Mouse (Mus musculus): ENCODE measurements around the gene Galnt15. TPM values are rescaled to one million over a fixed set of nuclear protein-coding genes. Genes with fewer than 3 reads are reported as not detected.
A peak's percentile ranks its signal among the peaks of the same experiment; 100 is the strongest.

Galnt15 gene
- polyA plus RNA-seq, 1 experiment, result not detected

GRCm38 (mm10) chr14:32073901-32074300 is 45.1 kb downstream of the Galnt15 start:
- Histone ChIP-seq H3K4me1 (ENCODE audit: control insufficient read depth, insufficient read depth, low read length) (no peaks in the 10 kb centered on the region), H3K4me3 (ENCODE audit: low read depth, low read length) (no peak overlapping the region), H3K36me3 (ENCODE audit: control insufficient read depth, insufficient read depth, low read length, poor library complexity, severe bottlenecking) (no peaks in the 10 kb centered on the region), H3K27me3 (ENCODE audit: control insufficient read depth, insufficient read depth, low read length, poor library complexity, severe bottlenecking) (no peaks in the 10 kb centered on the region), H3K9me3 (replicated peaks; ENCODE audit: control insufficient read depth, insufficient read depth, low read length, poor library complexity, severe bottlenecking) (no peaks in the 10 kb centered on the region), H3K27ac (ENCODE audit: insufficient read depth, low read length) (no peak overlapping the region), H3K9ac (ENCODE audit: low read depth, poor library complexity, severe bottlenecking) (no peak overlapping the region)
- TF ChIP-seq EP300 (IDR thresholded peaks at IDR 0.05; ENCODE audit: insufficient read depth, low read depth, low read length) (no peak), CTCF (IDR thresholded peaks at IDR 0.05; ENCODE audit: low read depth, low read length) (no peak), POLR2A (IDR thresholded peaks at IDR 0.05; ENCODE audit: insufficient read depth, low read length) (no peak)

- TF ChIP-seq POLR2A (IDR thresholded peaks at IDR 0.05; ENCODE audit: insufficient read depth, low read length) (no peak), CTCF (IDR thresholded peaks at IDR 0.05; ENCODE audit: low read depth, low read length) (peak; percentile 95), EP300 (IDR thresholded peaks at IDR 0.05; ENCODE audit: insufficient read depth, low read depth, low read length) (peak; percentile 92)
- Histone ChIP-seq H3K9me3 (replicated peaks; ENCODE audit: control insufficient read depth, insufficient read depth, low read length, poor library complexity, severe bottlenecking) (no peaks in the 10 kb centered on the region), H3K4me1 (ENCODE audit: control insufficient read depth, insufficient read depth, low read length) (no peaks in the 10 kb centered on the region), H3K9ac (ENCODE audit: low read depth, poor library complexity, severe bottlenecking) (no peak overlapping the region), H3K27ac (ENCODE audit: insufficient read depth, low read length) (peak overlapping the region; percentile 5; the same call in 1 of the 2 replicates), H3K27me3 (ENCODE audit: control insufficient read depth, insufficient read depth, low read length, poor library complexity, severe bottlenecking) (no peaks in the 10 kb centered on the region), H3K4me3 (ENCODE audit: low read depth, low read length) (no peak overlapping the region), H3K36me3 (ENCODE audit: control insufficient read depth, insufficient read depth, low read length, poor library complexity, severe bottlenecking) (peaks cover 6% of the 10 kb centered on the region)
Measured at GRCm38 (mm10) chr14:32076896-32077575, 48.2 kb downstream of the Galnt15 start.

- TF ChIP-seq POLR2A (IDR thresholded peaks at IDR 0.05; ENCODE audit: insufficient read depth, low read length), result no peak
- no peak for TF ChIP-seq CTCF (IDR thresholded peaks at IDR 0.05; ENCODE audit: low read depth, low read length)
- Histone ChIP-seq H3K4me1 (ENCODE audit: control insufficient read depth, insufficient read depth, low read length) (no peaks in the 10 kb centered on the region), H3K27ac (ENCODE audit: insufficient read depth, low read length) (no peak overlapping the region), H3K36me3 (ENCODE audit: control insufficient read depth, insufficient read depth, low read length, poor library complexity, severe bottlenecking) (peaks cover 17% of the 10 kb centered on the region), H3K4me3 (ENCODE audit: low read depth, low read length) (no peak overlapping the region), H3K9ac (ENCODE audit: low read depth, poor library complexity, severe bottlenecking) (no peak overlapping the region), H3K9me3 (replicated peaks; ENCODE audit: control insufficient read depth, insufficient read depth, low read length, poor library complexity, severe bottlenecking) (no peaks in the 10 kb centered on the region), H3K27me3 (ENCODE audit: control insufficient read depth, insufficient read depth, low read length, poor library complexity, severe bottlenecking) (no peaks in the 10 kb centered on the region)
Measured at GRCm38 (mm10) chr14:32081026-32081425, 52.2 kb downstream of the Galnt15 start.

- Histone ChIP-seq H3K27ac (ENCODE audit: insufficient read depth, low read length) (no peak overlapping the region), H3K36me3 (ENCODE audit: control insufficient read depth, insufficient read depth, low read length, poor library complexity, severe bottlenecking) (peaks cover 17% of the 10 kb centered on the region), H3K27me3 (ENCODE audit: control insufficient read depth, insufficient read depth, low read length, poor library complexity, severe bottlenecking) (no peaks in the 10 kb centered on the region), H3K9me3 (replicated peaks; ENCODE audit: control insufficient read depth, insufficient read depth, low read length, poor library complexity, severe bottlenecking) (no peaks in the 10 kb centered on the region), H3K4me3 (ENCODE audit: low read depth, low read length) (no peak overlapping the region), H3K9ac (ENCODE audit: low read depth, poor library complexity, severe bottlenecking) (no peak overlapping the region), H3K4me1 (ENCODE audit: control insufficient read depth, insufficient read depth, low read length) (no peaks in the 10 kb centered on the region)
- no peak for TF ChIP-seq POLR2A (IDR thresholded peaks at IDR 0.05; ENCODE audit: insufficient read depth, low read length)
- TF ChIP-seq CTCF (IDR thresholded peaks at IDR 0.05; ENCODE audit: low read depth, low read length), result no peak
- TF ChIP-seq EP300 (IDR thresholded peaks at IDR 0.05; ENCODE audit: insufficient read depth, low read depth, low read length), result no peak
Measured at GRCm38 (mm10) chr14:32082891-32083290, 54.1 kb downstream of the Galnt15 start.

GRCm38 (mm10) chr14:32083466-32083865 is 54.7 kb downstream of the Galnt15 start:
- Histone ChIP-seq H3K9ac (ENCODE audit: low read depth, poor library complexity, severe bottlenecking) (no peak overlapping the region), H3K4me1 (ENCODE audit: control insufficient read depth, insufficient read depth, low read length) (no peaks in the 10 kb centered on the region), H3K9me3 (replicated peaks; ENCODE audit: control insufficient read depth, insufficient read depth, low read length, poor library complexity, severe bottlenecking) (no peaks in the 10 kb centered on the region), H3K27ac (ENCODE audit: insufficient read depth, low read length) (no peak overlapping the region), H3K4me3 (ENCODE audit: low read depth, low read length) (no peak overlapping the region), H3K27me3 (ENCODE audit: control insufficient read depth, insufficient read depth, low read length, poor library complexity, severe bottlenecking) (no peaks in the 10 kb centered on the region), H3K36me3 (ENCODE audit: control insufficient read depth, insufficient read depth, low read length, poor library complexity, severe bottlenecking) (peaks cover 17% of the 10 kb centered on the region)
- no peak for TF ChIP-seq CTCF (IDR thresholded peaks at IDR 0.05; ENCODE audit: low read depth, low read length)
- no peak for TF ChIP-seq POLR2A (IDR thresholded peaks at IDR 0.05; ENCODE audit: insufficient read depth, low read length)
- no peak for TF ChIP-seq EP300 (IDR thresholded peaks at IDR 0.05; ENCODE audit: insufficient read depth, low read depth, low read length)

GRCm38 (mm10) chr14:32084761-32085485 is 56.1 kb downstream of the Galnt15 start, which contains the start of gene Oxnad1:
Gene Oxnad1, plus strand, starts transcription at chr14:32085374.
- H3K9me3 ChIP-seq (replicated peaks; ENCODE audit: control insufficient read depth, insufficient read depth, low read length, poor library complexity, severe bottlenecking), result no peaks in the 10 kb centered on the region
- H3K27ac ChIP-seq (ENCODE audit: insufficient read depth, low read length), result peak within 1 kb of the TSS; percentile 89
- peaks cover 17% of the 10 kb centered on the region for H3K36me3 ChIP-seq (ENCODE audit: control insufficient read depth, insufficient read depth, low read length, poor library complexity, severe bottlenecking)
- H3K4me3 ChIP-seq (ENCODE audit: low read depth, low read length), result peak within 1 kb of the TSS; percentile 94
- no peak for TF ChIP-seq CTCF (IDR thresholded peaks at IDR 0.05; ENCODE audit: low read depth, low read length)
- peak; percentile 9; the same call in 1 of the 2 replicates for TF ChIP-seq EP300 (IDR thresholded peaks at IDR 0.05; ENCODE audit: insufficient read depth, low read depth, low read length)
- peak within 1 kb of the TSS; percentile 79 for H3K9ac ChIP-seq (ENCODE audit: low read depth, poor library complexity, severe bottlenecking)
- no peaks in the 10 kb centered on the region for H3K4me1 ChIP-seq (ENCODE audit: control insufficient read depth, insufficient read depth, low read length)
- H3K27me3 ChIP-seq (ENCODE audit: control insufficient read depth, insufficient read depth, low read length, poor library complexity, severe bottlenecking), result no peaks in the 10 kb centered on the region
